Mouse (Mus musculus): ENCODE results near the gene Lrrc3b. TPM values are rescaled to one million over a fixed set of nuclear protein-coding genes. Genes with fewer than 3 reads are reported as not detected.

Lrrc3b gene
- total RNA-seq, 4 experiments from 2014 or later = 17.0 to 18.6 (median 18.1) TPM

- no peak for DNase-seq (ENCODE audit: low spot score in 2 of 2)
Measured at GRCm38 (mm10) chr14:15331370-15331769, 107.4 kb downstream of the Lrrc3b start.

GRCm38 (mm10) chr14:15330155-15330554, 108.6 kb downstream of the Lrrc3b start:
- DNase-seq (ENCODE audit: low spot score in 2 of 2) = no peak

DNA sequence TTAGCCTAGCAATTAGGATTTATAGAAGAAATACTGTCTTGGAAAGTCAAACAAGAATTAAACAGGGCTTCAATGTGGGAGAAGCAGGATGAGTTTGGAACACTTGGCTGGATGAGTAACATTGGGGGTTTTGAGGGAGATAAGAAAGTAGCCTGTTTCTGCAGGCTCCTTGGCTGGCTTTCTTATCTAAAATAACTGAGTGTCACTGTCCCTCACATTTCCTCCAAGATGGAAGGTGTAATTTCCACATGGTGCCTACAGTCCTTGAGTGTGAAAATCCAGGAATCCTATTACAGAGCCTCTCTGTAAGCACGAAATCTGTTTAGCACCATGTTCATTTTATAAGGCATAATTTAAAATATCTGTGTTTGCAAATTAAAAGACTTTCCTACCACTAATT, 112.9 kb downstream of the Lrrc3b start:
- DNase-seq (ENCODE audit: low spot score in 2 of 2) = no peak

GRCm38 (mm10) chr14:15322441-15323123, 116.2 kb downstream of the Lrrc3b start:
- DNase-seq (ENCODE audit: low spot score in 2 of 2) = no peak

- DNase-seq (ENCODE audit: low spot score in 2 of 2) = no peak
Measured at GRCm38 (mm10) chr14:15319399-15319915, 119.3 kb downstream of the Lrrc3b start.

DNA sequence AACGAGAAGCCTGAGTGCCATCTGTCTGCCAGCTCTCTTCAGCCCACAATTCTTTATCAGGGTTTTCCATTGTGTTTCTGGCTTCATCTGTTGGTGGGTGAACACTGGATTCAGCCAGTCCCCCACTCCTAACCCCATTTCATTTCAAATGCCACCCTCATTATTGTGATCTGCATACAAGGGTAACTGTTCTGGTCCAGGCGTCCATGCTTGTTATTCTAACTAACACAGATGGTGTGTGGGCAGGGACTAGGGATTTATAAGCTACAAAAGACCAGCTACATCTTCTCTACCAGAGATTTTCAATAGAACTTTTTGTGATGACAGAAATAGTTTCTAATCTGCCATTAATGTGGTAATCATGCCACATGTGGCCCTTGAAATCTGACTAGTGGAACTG, 130.2 kb downstream of the Lrrc3b start:
- peak in 1 of 2 experiments; percentile 32 for DNase-seq (ENCODE audit: low spot score in 2 of 2)
